Mouse (Mus musculus): ENCODE measurements around the gene Uchl3. TPM values are rescaled to one million over a fixed set of nuclear protein-coding genes. Genes with fewer than 3 reads are reported as not detected.

Gene Uchl3
- polyA plus RNA-seq, 1 experiment from 2014 or later, result 95.2 TPM

GRCm38 (mm10) chr14:101707088-101707487, 53.3 kb downstream of the Uchl3 start:
- Histone ChIP-seq H3K4me3 (ENCODE audit: low read length) (no peak overlapping the region), H3K4me1 (ENCODE audit: control insufficient read depth, insufficient read depth, low read length) (no peaks in the 10 kb centered on the region), H3K4me2 (ENCODE audit: low read depth, low read length) (no peak overlapping the region), H3K9me3 (replicated peaks; ENCODE audit: control insufficient read depth, low read length) (no peaks in the 10 kb centered on the region), H3K27me3 (ENCODE audit: control insufficient read depth, insufficient read depth, low read length) (no peaks in the 10 kb centered on the region), H3K9ac (ENCODE audit: low read length) (no peak overlapping the region), H3K36me3 (ENCODE audit: control insufficient read depth, insufficient read depth) (no peaks in the 10 kb centered on the region), H3K27ac (ENCODE audit: low read length) (no peak overlapping the region)
- WGBS, result 68% methylated on average over 5 of the region's 5 CpGs
- ATAC-seq (replicated peaks; ENCODE audit: extremely low read depth, insufficient read depth, low FRiP score), result no peak

DNA sequence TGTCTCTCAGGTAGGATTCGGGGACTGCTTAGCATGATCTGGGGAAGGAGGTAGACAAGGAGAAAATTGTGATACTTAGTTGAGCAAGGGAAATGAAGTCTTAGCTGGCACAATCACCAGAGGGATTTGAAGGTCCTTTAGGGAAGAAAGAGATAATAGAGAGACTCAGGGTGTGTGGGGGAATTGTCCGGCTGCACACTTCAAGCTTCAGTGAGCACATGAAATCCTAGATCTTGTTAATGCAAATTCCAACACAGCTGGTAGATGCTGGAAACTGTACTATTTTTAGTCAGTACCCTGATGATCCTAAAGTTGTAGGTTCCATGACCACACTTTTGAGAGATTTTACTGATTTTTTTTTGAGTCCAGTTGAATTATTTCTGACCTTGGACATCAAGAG, 60.6 kb downstream of the Uchl3 start:
- no peak overlapping the region for H3K4me2 ChIP-seq (ENCODE audit: low read depth, low read length)
- no peaks in the 10 kb centered on the region for H3K4me1 ChIP-seq (ENCODE audit: control insufficient read depth, insufficient read depth, low read length)
- no peaks in the 10 kb centered on the region for H3K36me3 ChIP-seq (ENCODE audit: control insufficient read depth, insufficient read depth)
- H3K9me3 ChIP-seq (replicated peaks; ENCODE audit: control insufficient read depth, low read length), result no peaks in the 10 kb centered on the region
- H3K27me3 ChIP-seq (ENCODE audit: control insufficient read depth, insufficient read depth, low read length), result no peaks in the 10 kb centered on the region
- H3K4me3 ChIP-seq (ENCODE audit: low read length), result no peak overlapping the region
- no peak for ATAC-seq (replicated peaks; ENCODE audit: extremely low read depth, insufficient read depth, low FRiP score)
- no peak overlapping the region for H3K9ac ChIP-seq (ENCODE audit: low read length)
- 68% methylated on average over 2 of the region's 2 CpGs for WGBS
- no peak overlapping the region for H3K27ac ChIP-seq (ENCODE audit: low read length)

- Histone ChIP-seq H3K27me3 (ENCODE audit: control insufficient read depth, insufficient read depth, low read length) (peaks cover 5% of the 10 kb centered on the region; the same call in 1 of the 2 replicates), H3K9ac (ENCODE audit: low read length) (peak within 1 kb of the TSS; percentile 89), H3K36me3 (ENCODE audit: control insufficient read depth, insufficient read depth) (no peaks in the 10 kb centered on the region), H3K27ac (ENCODE audit: low read length) (peak within 1 kb of the TSS; percentile 58; the same call in 1 of the 2 replicates), H3K4me2 (ENCODE audit: low read depth, low read length) (peak within 1 kb of the TSS; percentile 97), H3K4me1 (ENCODE audit: control insufficient read depth, insufficient read depth, low read length) (peaks cover 17% of the 10 kb centered on the region), H3K9me3 (replicated peaks; ENCODE audit: control insufficient read depth, low read length) (no peaks in the 10 kb centered on the region), H3K4me3 (ENCODE audit: low read length) (peak within 1 kb of the TSS; percentile 85)
- ATAC-seq (replicated peaks; ENCODE audit: extremely low read depth, insufficient read depth, low FRiP score), result peak; percentile 94
- under 1% methylated on average over 51 of the region's 51 CpGs for WGBS
Measured at GRCm38 (mm10) chr14:101729237-101729971, 75.6 kb downstream of the Uchl3 start, which contains the start of the genes Gm9922 and Lmo7. Gene Gm9922 (minus strand): TSS chr14:101729814. Gene Lmo7 (plus strand): TSS chr14:101729957.

DNA sequence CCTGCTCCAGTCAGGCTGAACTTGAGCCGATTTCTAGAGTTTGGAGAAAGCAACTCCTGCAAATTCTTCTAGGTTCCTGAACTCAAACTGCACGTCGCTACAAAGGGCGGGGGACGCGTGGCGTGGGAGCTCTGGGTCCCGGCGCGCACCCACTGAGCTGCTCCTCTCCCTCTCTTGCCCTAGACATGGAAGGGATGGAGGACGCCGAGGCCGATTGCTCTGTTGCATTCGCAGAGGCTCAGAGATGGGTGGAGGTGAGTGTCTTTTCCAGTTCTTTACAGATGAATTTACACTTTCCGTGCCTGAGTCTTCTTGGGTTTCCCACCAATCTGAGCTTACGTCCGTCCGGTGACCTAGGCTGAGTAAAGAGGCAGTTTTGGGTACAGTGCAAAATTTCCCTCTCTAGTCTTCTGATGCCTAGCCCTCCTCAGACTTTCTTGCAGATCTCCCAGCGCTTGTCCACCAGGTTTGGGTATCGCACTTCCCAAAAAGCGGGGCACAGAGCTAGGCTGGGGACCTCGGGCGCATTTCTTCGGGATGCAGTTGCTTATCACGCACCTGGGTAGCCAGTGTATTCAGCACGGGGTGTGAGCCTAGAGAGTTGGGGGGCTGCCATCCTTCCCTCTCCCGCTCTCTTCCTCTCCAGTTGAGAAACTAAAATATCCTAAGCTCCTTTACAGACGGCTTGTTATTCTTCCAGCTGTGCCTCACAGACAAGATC, 76.4 kb downstream of the Uchl3 start:
- Histone ChIP-seq H3K27me3 (ENCODE audit: control insufficient read depth, insufficient read depth, low read length) (peaks cover 5% of the 10 kb centered on the region; the same call in 1 of the 2 replicates), H3K4me1 (ENCODE audit: control insufficient read depth, insufficient read depth, low read length) (peaks cover 17% of the 10 kb centered on the region), H3K9ac (ENCODE audit: low read length) (peak overlapping the region; percentile 89), H3K36me3 (ENCODE audit: control insufficient read depth, insufficient read depth) (no peaks in the 10 kb centered on the region), H3K4me3 (ENCODE audit: low read length) (peak overlapping the region; percentile 85), H3K9me3 (replicated peaks; ENCODE audit: control insufficient read depth, low read length) (no peaks in the 10 kb centered on the region), H3K27ac (ENCODE audit: low read length) (0 out of 2 replicates have a peak overlapping the region, but pooled peaks have one; percentile 26), H3K4me2 (ENCODE audit: low read depth, low read length) (peak overlapping the region; percentile 97)
- 1% methylated on average over 28 of the region's 28 CpGs for WGBS
- peak; percentile 57 for ATAC-seq (replicated peaks; ENCODE audit: extremely low read depth, insufficient read depth, low FRiP score)

- H3K4me3 ChIP-seq (ENCODE audit: low read length), result no peak overlapping the region
- H3K9me3 ChIP-seq (replicated peaks; ENCODE audit: control insufficient read depth, low read length), result no peaks in the 10 kb centered on the region
- H3K27ac ChIP-seq (ENCODE audit: low read length), result no peak overlapping the region
- H3K4me2 ChIP-seq (ENCODE audit: low read depth, low read length), result no peak overlapping the region
- 23% methylated on average over 10 of the region's 10 CpGs for WGBS
- no peaks in the 10 kb centered on the region for H3K36me3 ChIP-seq (ENCODE audit: control insufficient read depth, insufficient read depth)
- H3K4me1 ChIP-seq (ENCODE audit: control insufficient read depth, insufficient read depth, low read length), result peaks cover 8% of the 10 kb centered on the region
- ATAC-seq (replicated peaks; ENCODE audit: extremely low read depth, insufficient read depth, low FRiP score), result no peak
- H3K27me3 ChIP-seq (ENCODE audit: control insufficient read depth, insufficient read depth, low read length), result peaks cover 5% of the 10 kb centered on the region; the same call in 1 of the 2 replicates
- H3K9ac ChIP-seq (ENCODE audit: low read length), result no peak overlapping the region
Measured at GRCm38 (mm10) chr14:101733542-101734303, 80.0 kb downstream of the Uchl3 start.

DNA sequence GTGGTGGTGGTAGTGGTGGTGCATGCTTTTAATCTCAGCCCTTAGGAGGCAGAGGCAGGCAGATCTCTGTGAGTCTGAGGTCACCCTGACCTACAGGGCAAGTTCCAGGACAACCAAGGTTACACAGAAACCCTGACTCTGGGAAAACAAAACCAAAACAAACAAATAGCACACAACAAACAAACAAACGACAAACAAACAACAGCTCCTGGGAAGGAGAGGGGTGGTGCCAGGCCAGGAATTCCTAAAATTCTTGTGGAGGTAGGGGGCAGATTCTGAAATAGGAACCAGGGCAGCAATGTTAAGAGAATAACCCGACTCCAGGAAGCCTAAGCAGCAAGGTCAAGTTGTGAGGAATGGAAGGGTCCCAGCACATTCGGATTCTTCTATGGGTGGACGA, 83.7 kb downstream of the Uchl3 start:
- no peaks in the 10 kb centered on the region for H3K9me3 ChIP-seq (replicated peaks; ENCODE audit: control insufficient read depth, low read length)
- 80% methylated on average over 4 of the region's 4 CpGs for WGBS
- H3K4me2 ChIP-seq (ENCODE audit: low read depth, low read length), result no peak overlapping the region
- no peaks in the 10 kb centered on the region for H3K36me3 ChIP-seq (ENCODE audit: control insufficient read depth, insufficient read depth)
- H3K9ac ChIP-seq (ENCODE audit: low read length), result no peak overlapping the region
- no peak overlapping the region for H3K27ac ChIP-seq (ENCODE audit: low read length)
- H3K4me3 ChIP-seq (ENCODE audit: low read length), result no peak overlapping the region
- 0 out of 2 replicates have a peak, but pooled peaks cover 3% of the 10 kb centered on the region for H3K4me1 ChIP-seq (ENCODE audit: control insufficient read depth, insufficient read depth, low read length)
- H3K27me3 ChIP-seq (ENCODE audit: control insufficient read depth, insufficient read depth, low read length), result no peaks in the 10 kb centered on the region
- no peak for ATAC-seq (replicated peaks; ENCODE audit: extremely low read depth, insufficient read depth, low FRiP score)

Other genes starting within 250 kb of the Uchl3 start
- gene Tbc1d4, start 44.8 kb upstream of the Uchl3 start, polyA plus RNA-seq (2015; fragmentation: Nextera tagmentation; extraction: Ambion mirVana), result 25.8 and 25.9 TPM in 2 replicates
- gene Commd6, start 13.3 kb upstream of the Uchl3 start, polyA plus RNA-seq (2015; fragmentation: Nextera tagmentation; extraction: Ambion mirVana), result 65.9 and 75.3 TPM in 2 replicates
- gene Gm9922, start 75.8 kb downstream of the Uchl3 start, polyA plus RNA-seq (2015; fragmentation: Nextera tagmentation; extraction: Ambion mirVana), result 3.7 and 5.1 TPM in 2 replicates
- gene Lmo7, start 76.0 kb downstream of the Uchl3 start, polyA plus RNA-seq (2015; fragmentation: Nextera tagmentation; extraction: Ambion mirVana), result 267 and 272 TPM in 2 replicates